Mouse (Mus musculus) fat pad, adult 2 months (tissue): Measurements from ENCODE around the gene Rdh16f1.
"Not testable (repeated sequence)": the region's sequence is repeated elsewhere in the genome, so short reads cannot be mapped to it uniquely, and the experiment has no call there.

Experiments
- DNase-seq: peaks from one replicate; pipeline ENCODE4 v3.0.0-alpha.2; 2011; ENCODE audit warnings: low read depth, low spot score; ENCODE audit errors: extremely low read depth

Rdh16f1 gene

GRCm38 (mm10) chr10:127748847-127749612 lies 10.6 kb upstream of the Rdh16f1 start:
- DNase-seq: no peak

- no peak for DNase-seq
These were observed 9.3 kb upstream of the Rdh16f1 start for GRCm38 (mm10) chr10:127750136-127750777.

GRCm38 (mm10) chr10:127751548-127751947 lies 8.0 kb upstream of the Rdh16f1 start, which contains the start of gene Gpr182:
Gpr182 (minus strand) TSS chr10:127751732.
- DNase-seq: no peak

- peak; percentile 92 for DNase-seq
These were observed 4.9 kb upstream of the Rdh16f1 start for GRCm38 (mm10) chr10:127754566-127755166.

GRCm38 (mm10) chr10:127755246-127755645 lies 4.3 kb upstream of the Rdh16f1 start:
- no peak for DNase-seq

GRCm38 (mm10) chr10:127755770-127756468 lies 3.7 kb upstream of the Rdh16f1 start:
- DNase-seq: no peak

- DNase-seq: not testable (repeated sequence)
These were observed 3.3 kb downstream of the Rdh16f1 start for GRCm38 (mm10) chr10:127762926-127763325.

- no peak for DNase-seq
These were observed 4.5 kb downstream of the Rdh16f1 start for GRCm38 (mm10) chr10:127763914-127764680.

- DNase-seq: no peak
These were observed 7.0 kb downstream of the Rdh16f1 start for GRCm38 (mm10) chr10:127766564-127766963.

GRCm38 (mm10) chr10:127776011-127776410 lies 16.4 kb downstream of the Rdh16f1 start, which contains the start of gene Rdh9:
Rdh9 (plus strand) TSS chr10:127776386.
- DNase-seq: no peak

- not testable (repeated sequence) for DNase-seq
These were observed 22.7 kb downstream of the Rdh16f1 start for GRCm38 (mm10) chr10:127782321-127782720.

- not testable (repeated sequence) for DNase-seq
These were observed 25.8 kb downstream of the Rdh16f1 start for GRCm38 (mm10) chr10:127785411-127785810.

- no peak for DNase-seq
These were observed 39.7 kb downstream of the Rdh16f1 start for GRCm38 (mm10) chr10:127799295-127799694.

- DNase-seq: no peak
These were observed 41.3 kb downstream of the Rdh16f1 start, which contains the start of gene Rdh16 for GRCm38 (mm10) chr10:127800891-127801290. Rdh16 (plus strand) TSS chr10:127801152.

GRCm38 (mm10) chr10:127801612-127802011 lies 42.0 kb downstream of the Rdh16f1 start:
- peak; percentile 80 for DNase-seq

- DNase-seq: no peak
These were observed 42.6 kb downstream of the Rdh16f1 start for GRCm38 (mm10) chr10:127802236-127802635.

- DNase-seq: no peak
These were observed 44.8 kb downstream of the Rdh16f1 start for GRCm38 (mm10) chr10:127804416-127804815.

- no peak for DNase-seq
These were observed 56.3 kb downstream of the Rdh16f1 start for GRCm38 (mm10) chr10:127815888-127816287.

- not testable (repeated sequence) for DNase-seq
These were observed 57.8 kb downstream of the Rdh16f1 start for GRCm38 (mm10) chr10:127817268-127817910.

- DNase-seq: peak; percentile 68
These were observed 62.2 kb downstream of the Rdh16f1 start for GRCm38 (mm10) chr10:127821806-127822205.
